Mouse (Mus musculus) kidney, adult 2 months (tissue): ENCODE measurements around the gene Itih2. TPM values are rescaled to one million over a fixed set of nuclear protein-coding genes. Genes with fewer than 3 reads are reported as not detected.
A peak's percentile ranks its signal among the peaks of the same experiment; 100 is the strongest.

Experiments used
- DNase-seq: peaks from one replicate; pipeline ENCODE4 v3.0.0; 2021
- H3K27ac ChIP-seq: fragments of 200-500 bp; 2 replicates; pipeline ENCODE4 v1.5.1; 2012; ENCODE audit warnings: low read depth, low read length, control low read depth, inconsistent platforms; ENCODE audit not compliant: insufficient read depth
- H3K27me3 ChIP-seq: fragments of 200-500 bp; replicated peaks from 2 replicates; pipeline ENCODE4 v1.6.1; 2012; ENCODE audit warnings: mild to moderate bottlenecking, moderate library complexity, low read length, inconsistent platforms; ENCODE audit not compliant: control insufficient read depth, insufficient read depth
- H3K36me3 ChIP-seq: fragments of 200-500 bp; 2 replicates; pipeline ENCODE4 v1.6.1; 2012; ENCODE audit warnings: mild to moderate bottlenecking, moderate library complexity, low read length, inconsistent platforms; ENCODE audit not compliant: control insufficient read depth, insufficient read depth
- H3K4me1 ChIP-seq: fragments of 200-500 bp; 2 replicates; pipeline ENCODE4 v1.6.1; 2011; ENCODE audit warnings: low read length; ENCODE audit not compliant: control insufficient read depth, insufficient read depth
- H3K4me3 ChIP-seq: fragments of 200-500 bp; 2 replicates; pipeline ENCODE4 v1.5.1; 2011; ENCODE audit warnings: mild to moderate bottlenecking, low read depth, low read length, control low read depth; ENCODE audit not compliant: insufficient read depth
- CTCF ChIP-seq: fragments of 200-500 bp; conservative IDR thresholded peaks from 2 replicates; pipeline ENCODE4 v1.5.1; 2011; ENCODE audit warnings: low read depth, mild to moderate bottlenecking, control low read depth, low read length, moderate library complexity, mixed read lengths; ENCODE audit not compliant: insufficient read depth, insufficient read length
- POLR2A ChIP-seq: fragments of 200-500 bp; IDR thresholded peaks from one replicate; pipeline ENCODE4 v1.6.1; 2011; ENCODE audit warnings: low read depth, low read length, control low read depth
- WGBS: fragments of 180-500 bp; shearing (Covaris S2); methylation state at CpG from one replicate; pipeline ENCODE4 v1.1.7; 2018; 5-methylcytosine and 5-hydroxymethylcytosine counted together
- polyA plus RNA-seq: library from polyadenylated mRNA; depleted of rRNA; stranded (reverse); fragments of >200 nt; gene quantifications from 2 replicates; pipeline ENCODE4 v1.2.3, GENCODE M21; 2012

The Itih2 gene
- polyA plus RNA-seq, 1 experiment: 0.78 TPM

DNA sequence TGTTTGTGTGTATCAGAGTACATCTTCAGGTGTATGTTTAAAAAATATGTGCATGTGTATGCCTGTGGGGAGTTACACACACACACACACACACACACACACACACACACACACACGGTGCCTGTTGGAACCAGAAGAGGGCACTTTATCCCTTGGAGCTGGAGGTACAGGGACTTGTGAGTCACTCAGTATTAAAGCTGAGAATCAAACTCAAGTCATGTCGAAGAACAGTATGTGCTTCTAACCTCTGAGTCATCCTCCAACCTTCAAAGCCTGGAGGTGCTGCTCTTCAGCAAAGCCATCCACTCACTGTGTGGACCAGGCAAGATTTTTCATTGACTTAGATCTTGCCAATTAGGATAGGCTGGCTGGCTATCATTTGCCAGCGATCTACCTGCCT, 9.4 kb downstream of the Itih2 start:
- TF ChIP-seq CTCF (no peak), POLR2A (no peak)
- Histone ChIP-seq H3K4me1 (no peaks in the 10 kb centered on the region), H3K27me3 (no peaks in the 10 kb centered on the region), H3K4me3 (no peak overlapping the region), H3K27ac (no peak overlapping the region), H3K36me3 (no peaks in the 10 kb centered on the region)
- 57% methylated on average over 3 of the region's 3 CpGs for WGBS
- no peak for DNase-seq

DNA sequence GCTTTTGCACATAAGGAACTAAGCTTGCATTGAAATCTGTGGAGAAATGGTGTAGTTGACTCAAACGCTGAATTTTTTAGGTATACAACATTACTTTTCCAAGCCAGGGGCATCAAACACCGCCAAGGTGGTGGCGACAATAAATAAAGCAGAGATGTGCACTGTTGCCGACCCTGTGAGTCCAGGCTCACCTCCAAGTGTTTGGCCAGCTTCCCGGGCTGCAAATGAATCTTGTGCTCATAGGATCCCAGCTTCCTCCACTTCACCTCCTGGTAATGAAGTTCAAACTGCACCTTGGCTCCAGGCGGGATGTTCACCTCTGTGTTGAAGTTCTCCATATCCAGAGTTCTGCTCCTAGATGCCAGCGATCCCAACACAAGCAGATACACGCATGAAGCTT, 11.9 kb downstream of the Itih2 start:
- 64% methylated on average over 8 of the region's 8 CpGs for WGBS

GRCm38 (mm10) chr2:10118751-10119150, 12.4 kb downstream of the Itih2 start:
- no peaks in the 10 kb centered on the region for H3K36me3 ChIP-seq
- H3K27me3 ChIP-seq: no peaks in the 10 kb centered on the region
- DNase-seq: no peak
- no peak overlapping the region for H3K27ac ChIP-seq
- 51% methylated on average over 1 of the region's 1 CpGs for WGBS
- H3K4me3 ChIP-seq: no peak overlapping the region
- H3K4me1 ChIP-seq: no peaks in the 10 kb centered on the region
- TF ChIP-seq CTCF (no peak), POLR2A (no peak)

More for the DNA sequence above, 11.9 kb downstream of the Itih2 start:
- no peak overlapping the region for H3K4me3 ChIP-seq
- H3K27ac ChIP-seq: no peak overlapping the region
- no peak for DNase-seq
- no peaks in the 10 kb centered on the region for H3K27me3 ChIP-seq
- H3K4me1 ChIP-seq: no peaks in the 10 kb centered on the region
- TF ChIP-seq POLR2A: no peak
- no peak for TF ChIP-seq CTCF
- H3K36me3 ChIP-seq: no peaks in the 10 kb centered on the region

GRCm38 (mm10) chr2:10108535-10109189, 22.5 kb downstream of the Itih2 start:
- TF ChIP-seq CTCF (no peak), POLR2A (no peak)
- Histone ChIP-seq H3K4me3 (no peak overlapping the region), H3K27me3 (no peaks in the 10 kb centered on the region), H3K27ac (no peak overlapping the region), H3K36me3 (no peaks in the 10 kb centered on the region), H3K4me1 (no peaks in the 10 kb centered on the region)
- no peak for DNase-seq
- WGBS: 56% methylated on average over 6 of the region's 6 CpGs

DNA sequence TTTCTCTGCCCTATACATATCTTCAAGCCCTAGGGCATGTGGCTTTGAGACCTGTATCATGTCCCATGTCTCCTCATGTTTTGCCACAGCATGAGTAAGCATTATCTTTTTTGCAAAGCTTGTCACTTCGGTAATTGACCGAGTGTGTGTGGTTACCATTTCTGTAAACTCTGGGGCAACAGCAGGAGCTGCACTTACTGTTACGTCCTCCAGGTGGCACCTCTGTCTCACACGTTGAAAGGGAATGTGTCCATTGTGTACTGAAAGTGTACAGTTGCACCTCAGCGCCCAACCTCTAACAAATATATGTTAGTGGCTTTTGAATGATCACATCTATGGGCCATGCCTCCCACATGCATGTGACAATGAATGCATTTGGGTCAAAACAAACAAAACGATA, 30.0 kb downstream of the Itih2 start:
- Histone ChIP-seq H3K27me3 (no peaks in the 10 kb centered on the region), H3K4me1 (no peaks in the 10 kb centered on the region), H3K27ac (no peak overlapping the region), H3K4me3 (no peak overlapping the region), H3K36me3 (no peaks in the 10 kb centered on the region)
- 31% methylated on average over 6 of the region's 6 CpGs for WGBS
- no peak for TF ChIP-seq POLR2A
- TF ChIP-seq CTCF: peak; percentile 89
- DNase-seq: peak; percentile 64

- Histone ChIP-seq H3K36me3 (no peaks in the 10 kb centered on the region), H3K4me3 (no peak overlapping the region), H3K27me3 (no peaks in the 10 kb centered on the region), H3K4me1 (no peaks in the 10 kb centered on the region), H3K27ac (no peak overlapping the region)
- 80% methylated on average over 2 of the region's 2 CpGs for WGBS
- DNase-seq: no peak
- TF ChIP-seq POLR2A (no peak), CTCF (no peak)
Observed at GRCm38 (mm10) chr2:10100471-10100870, 30.7 kb downstream of the Itih2 start.

GRCm38 (mm10) chr2:10098598-10099215, 32.5 kb downstream of the Itih2 start:
- H3K4me3 ChIP-seq: no peak overlapping the region
- H3K27me3 ChIP-seq: no peaks in the 10 kb centered on the region
- H3K4me1 ChIP-seq: 0 out of 2 replicates have a peak, but pooled peaks cover 3% of the 10 kb centered on the region
- 35% methylated on average over 9 of the region's 9 CpGs for WGBS
- peak; percentile 54 for DNase-seq
- no peaks in the 10 kb centered on the region for H3K36me3 ChIP-seq
- no peak overlapping the region for H3K27ac ChIP-seq
- TF ChIP-seq POLR2A (no peak), CTCF (peak; percentile 33; the same call in 1 of the 2 replicates)
